In the genomic region with DNA sequence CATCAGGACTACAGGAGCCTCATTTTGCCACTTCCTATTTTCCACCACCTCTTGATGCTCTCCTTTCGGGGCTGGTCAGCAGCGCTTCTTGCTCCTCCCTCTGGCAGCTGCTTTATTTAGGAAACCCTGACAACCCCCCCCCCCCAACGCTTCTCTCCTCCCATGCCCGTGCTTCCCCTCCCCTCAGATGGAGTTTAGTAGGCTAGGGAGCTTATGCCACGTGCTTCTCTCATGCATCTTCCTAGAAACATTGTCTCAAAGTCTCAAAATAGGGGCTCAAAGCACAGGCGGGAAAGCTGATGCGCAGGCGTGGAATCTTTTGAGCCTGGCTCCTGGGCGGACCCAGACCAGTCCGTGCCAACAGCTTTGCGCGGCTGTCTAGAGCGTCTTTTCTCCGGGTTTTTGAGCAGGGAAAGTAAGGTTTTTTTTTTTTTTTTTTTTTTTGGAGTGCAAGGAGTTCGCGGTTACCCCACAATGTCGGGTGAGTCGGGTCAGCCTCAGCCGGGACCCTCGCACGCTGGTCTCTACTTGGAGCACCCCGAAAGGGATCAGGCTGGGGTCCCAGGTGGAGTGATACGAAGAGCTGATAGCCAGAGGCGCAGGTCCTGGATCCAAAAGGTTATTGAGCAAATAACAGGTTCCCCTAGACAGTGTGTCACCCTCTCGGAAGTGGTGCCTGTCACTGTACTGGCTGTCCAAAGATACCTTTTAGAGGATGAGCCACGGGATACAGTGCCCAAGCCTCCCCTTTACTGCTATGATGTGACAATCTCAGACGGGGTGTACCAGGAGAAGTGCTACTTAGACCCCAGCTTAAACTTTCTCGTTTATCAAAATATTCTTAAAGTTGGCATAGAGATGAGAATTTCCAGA, we compare ENCODE assay signal across 9 mouse cellular contexts. TPM values are rescaled to one million over a fixed set of nuclear protein-coding genes. Genes with fewer than 3 reads are reported as not detected.
DNase-seq lines count a peak whose midpoint lies in the region; ATAC-seq and TF ChIP-seq lines count a peak whose summit lies in the region.
"Had no signal": no experiment of that assay in that cellular context is flagged by ENCODE, and none has a peak within 500 bp of the region (broad histone marks: within the 10 kb centered on the region; RNA-seq: fewer than 3 reads in every experiment).

A gene (plus strand): TSS at position 346 of the 873 bp plus-strand sequence.

- H3K36me3 ChIP-seq in forebrain, embryonic 11.5 days (ENCODE audit: control insufficient read depth, insufficient read depth, low read length) = no peaks in the 10 kb centered on the region
- no peaks in the 10 kb centered on the region for H3K36me3 ChIP-seq in hindbrain, embryonic 16.5 days (ENCODE audit: control insufficient read depth, insufficient read depth, low read length)
- no peaks in the 10 kb centered on the region for H3K36me3 ChIP-seq in liver, embryonic 14.5 days (replicated peaks; ENCODE audit: control insufficient read depth, insufficient read depth, low read depth)
- no peaks in the 10 kb centered on the region for H3K36me3 ChIP-seq in neural tube, embryonic 13.5 days

- 26% methylated on average over 28 of the region's 28 CpGs for WGBS in forebrain, embryonic 11.5 days
- WGBS in hindbrain, embryonic 16.5 days = 29% methylated on average over 28 of the region's 28 CpGs
- WGBS in liver, embryonic 14.5 days (ENCODE audit: insufficient replicate concordance) = 18% methylated on average over 28 of the region's 28 CpGs
- WGBS in neural tube, embryonic 13.5 days = 27% methylated on average over 28 of the region's 28 CpGs

- H3K9me3 ChIP-seq in forebrain, embryonic 11.5 days (ENCODE audit: control insufficient read depth, low read length) = no peaks in the 10 kb centered on the region
- no peaks in the 10 kb centered on the region for H3K9me3 ChIP-seq in hindbrain, embryonic 16.5 days (ENCODE audit: control insufficient read depth, low read length)
- no peaks in the 10 kb centered on the region for H3K9me3 ChIP-seq in liver, embryonic 14.5 days (ENCODE audit: control insufficient read depth, low read length)
- H3K9me3 ChIP-seq in neural tube, embryonic 13.5 days = no peaks in the 10 kb centered on the region

- peak within 1 kb of the TSS; percentile 25 for H3K4me3 ChIP-seq in forebrain, embryonic 11.5 days (ENCODE audit: low read depth, low read length)
- peak within 1 kb of the TSS; percentile 42 for H3K4me3 ChIP-seq in hindbrain, embryonic 16.5 days (ENCODE audit: low read length)
- peak within 1 kb of the TSS; percentile 42 to 57 for H3K4me3 ChIP-seq in liver, embryonic 14.5 days (ENCODE audit: insufficient read depth in 1 of 2, low read depth in 2 of 2, low read length in 2 of 2)
- H3K4me3 ChIP-seq in neural tube, embryonic 13.5 days = peak within 1 kb of the TSS; percentile 34

- DNase-seq in cerebellum, postnatal 14 days = peak; percentile 32 to 33
- no peak for DNase-seq in cerebellum, adult 11-12 months
- peak; percentile 80 for DNase-seq in MEL-GATA-1-ER (ENCODE audit: extremely low read depth, low read depth)
- DNase-seq in forebrain, embryonic 11.5 days (ENCODE audit: low spot score) = peak; percentile 67
- DNase-seq in liver, embryonic 14.5 days (ENCODE audit: low read depth in 3 of 3, low spot score in 3 of 3) = no peak
- no peak for DNase-seq in urinary bladder, postnatal 10 days (ENCODE audit: low spot score)

- H3K4me1 ChIP-seq in forebrain, embryonic 11.5 days (replicated peaks; ENCODE audit: control insufficient read depth, insufficient read depth, low read length) = no peaks in the 10 kb centered on the region
- H3K4me1 ChIP-seq in hindbrain, embryonic 16.5 days (ENCODE audit: control insufficient read depth, insufficient read depth, low read depth, low read length) = no peaks in the 10 kb centered on the region
- H3K4me1 ChIP-seq in liver, embryonic 14.5 days (replicated peaks; ENCODE audit: control insufficient read depth in 2 of 2, insufficient read depth in 2 of 2, low read length in 1 of 2) = no peaks in the 10 kb centered on the region; a peak in 1 of 4 replicates
- no peaks in the 10 kb centered on the region for H3K4me1 ChIP-seq in neural tube, embryonic 13.5 days (replicated peaks)

- peak; percentile 88 for ATAC-seq in forebrain, embryonic 11.5 days (replicated peaks; ENCODE audit: low FRiP score)
- peak; percentile 75 for ATAC-seq in hindbrain, embryonic 16.5 days
- peak; percentile 37; the same call in 1 of the 2 replicates for ATAC-seq in liver, embryonic 14.5 days (ENCODE audit: insufficient read depth)
- ATAC-seq in neural tube, embryonic 13.5 days (ENCODE audit: low read depth) = peak; percentile 74

- H3K9ac ChIP-seq in forebrain, embryonic 11.5 days (ENCODE audit: low read length) = peak within 1 kb of the TSS; percentile 23; the same call in 1 of the 2 replicates
- H3K9ac ChIP-seq in hindbrain, embryonic 16.5 days (ENCODE audit: low read depth, low read length) = 0 out of 2 replicates have a peak within 1 kb of the TSS, but pooled peaks have one; percentile 36
- no peak within 1 kb of the TSS for H3K9ac ChIP-seq in liver, embryonic 14.5 days (replicated peaks)
- H3K9ac ChIP-seq in neural tube, embryonic 13.5 days = 0 out of 2 replicates have a peak within 1 kb of the TSS, but pooled peaks have one; percentile 31

- TF ChIP-seq EP300 in liver, embryonic 14.5 days (IDR thresholded peaks at IDR 0.05; ENCODE audit: low read depth) = no peak

- H3K27me3 ChIP-seq in forebrain, embryonic 11.5 days (ENCODE audit: control insufficient read depth, insufficient read depth, low read length) = no peaks in the 10 kb centered on the region; the same call in 1 of the 2 replicates
- 0 out of 2 replicates have a peak, but pooled peaks cover 2% of the 10 kb centered on the region for H3K27me3 ChIP-seq in hindbrain, embryonic 16.5 days (replicated peaks; ENCODE audit: control insufficient read depth, insufficient read depth, low read length)
- no peaks in the 10 kb centered on the region for H3K27me3 ChIP-seq in liver, embryonic 14.5 days (ENCODE audit: control insufficient read depth, insufficient read depth, low read length)
- H3K27me3 ChIP-seq in neural tube, embryonic 13.5 days = peaks cover 23% of the 10 kb centered on the region
- H3K27me3 ChIP-seq: CH12.LX had no signal

- TF ChIP-seq CTCF in liver, embryonic 14.5 days (IDR thresholded peaks at IDR 0.05; ENCODE audit: low read depth) = no peak

- no peak within 1 kb of the TSS for H3K27ac ChIP-seq in forebrain, embryonic 11.5 days (ENCODE audit: low read depth, low read length)
- H3K27ac ChIP-seq in hindbrain, embryonic 16.5 days (ENCODE audit: low read depth, low read length) = no peak within 1 kb of the TSS
- no peak within 1 kb of the TSS for H3K27ac ChIP-seq in liver, embryonic 14.5 days
- H3K27ac ChIP-seq in neural tube, embryonic 13.5 days (replicated peaks) = no peak within 1 kb of the TSS

- H3K4me2 ChIP-seq in forebrain, embryonic 11.5 days (ENCODE audit: low read depth, low read length, severe bottlenecking) = peak within 1 kb of the TSS; percentile 48
- H3K4me2 ChIP-seq in hindbrain, embryonic 16.5 days (ENCODE audit: low read length) = peak within 1 kb of the TSS; percentile 61
- peak within 1 kb of the TSS; percentile 64 for H3K4me2 ChIP-seq in liver, embryonic 14.5 days (ENCODE audit: low read depth)
- H3K4me2 ChIP-seq in neural tube, embryonic 13.5 days = peak within 1 kb of the TSS; percentile 58

RNA-seq across cellular contexts. Expression of the gene that starts here (rescaled TPM):
- 2.7 and 3.3 TPM in 2 replicates for polyA plus RNA-seq in forebrain, embryonic 11.5 days (2014; fragmentation: Nextera tagmentation; extraction: Ambion mirVana)
- polyA plus RNA-seq in hindbrain, embryonic 16.5 days (2015; fragmentation: Nextera tagmentation; extraction: Ambion mirVana) = 1.1 and 1.3 TPM in 2 replicates
- 0.30 and 0.46 TPM in 2 replicates for polyA plus RNA-seq in liver, embryonic 14.5 days (2012; rRNA removed)
- polyA plus RNA-seq in liver, embryonic 14.5 days (2014; fragmentation: Nextera tagmentation; extraction: Ambion mirVana) = 1.1 and 1.2 TPM in 2 replicates
- 0.42 and 1.1 TPM in 2 replicates for polyA plus RNA-seq in neural tube, embryonic 13.5 days (2015; fragmentation: Nextera tagmentation; extraction: Ambion mirVana)

Comparison
In these comparisons a context has a peak if more than half of its experiments do, and no peak if none do; other contexts are left out.
1. DNase-seq: peak in cerebellum, postnatal 14 days (2 of 2), MEL-GATA-1-ER (single experiment) and forebrain, embryonic 11.5 days (single experiment); none in cerebellum, adult 11-12 months (single experiment), liver, embryonic 14.5 days (0 of 3) and urinary bladder, postnatal 10 days (single experiment).
2. ATAC-seq: peak in every context shown above with its lines; median percentile 88 in forebrain, embryonic 11.5 days; 75 in hindbrain, embryonic 16.5 days; 74 in neural tube, embryonic 13.5 days; 37 in liver, embryonic 14.5 days.
3. Peak in every context shown above with its lines, with median percentiles within 50 percentile points of each other: H3K4me2 ChIP-seq and H3K4me3 ChIP-seq.